Mouse (Mus musculus): ENCODE results near the gene Rgs3. TPM values are rescaled to one million over a fixed set of nuclear protein-coding genes. Genes with fewer than 3 reads are reported as not detected.

The Rgs3 gene
- total RNA-seq, 2 experiments from 2014 or later: 18.9 to 23.6 TPM

DNA sequence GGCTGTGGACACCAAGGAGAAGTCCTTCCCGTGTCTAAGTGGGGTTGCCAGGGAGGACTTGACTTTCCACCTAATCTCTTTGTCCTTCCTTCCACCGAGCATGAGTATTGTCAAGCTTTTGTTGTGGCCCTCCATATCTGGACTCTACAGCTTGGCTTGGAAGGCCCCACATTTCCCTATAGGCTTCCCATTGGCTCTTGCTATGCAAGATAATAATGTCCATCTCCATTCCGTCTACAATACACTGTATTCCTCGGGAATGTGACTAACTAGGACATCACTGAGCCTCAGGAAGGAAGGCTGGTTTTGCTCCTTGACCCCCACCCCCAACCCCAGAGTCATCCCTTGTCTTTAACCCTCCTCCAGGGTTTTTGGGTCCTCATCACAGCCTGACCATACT, 44.0 kb downstream of the Rgs3 start:
- DNase-seq (ENCODE audit: extremely low spot score in 1 of 2, low spot score in 1 of 2): no peak

DNA sequence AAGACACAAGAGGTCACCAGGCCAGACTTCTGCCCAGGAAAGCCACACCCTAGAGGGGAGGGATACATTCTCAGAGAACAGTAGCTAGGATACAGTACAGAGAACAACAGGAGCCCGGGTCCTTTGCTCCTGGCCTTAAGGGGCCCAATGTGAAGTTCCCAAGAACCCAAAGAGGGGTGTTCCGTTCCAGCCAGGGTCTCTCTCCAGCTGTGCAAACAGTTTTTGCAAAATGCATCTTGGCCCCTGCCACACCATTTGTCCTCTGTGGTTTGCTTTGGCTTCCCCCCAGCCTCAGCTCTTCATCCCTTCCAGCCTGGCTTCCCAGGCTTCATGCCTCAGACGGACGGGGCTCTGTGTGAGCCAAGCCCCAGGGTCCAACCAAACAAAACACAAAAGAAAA, 44.4 kb downstream of the Rgs3 start:
- no peak for DNase-seq (ENCODE audit: extremely low spot score in 1 of 2, low spot score in 1 of 2)

DNA sequence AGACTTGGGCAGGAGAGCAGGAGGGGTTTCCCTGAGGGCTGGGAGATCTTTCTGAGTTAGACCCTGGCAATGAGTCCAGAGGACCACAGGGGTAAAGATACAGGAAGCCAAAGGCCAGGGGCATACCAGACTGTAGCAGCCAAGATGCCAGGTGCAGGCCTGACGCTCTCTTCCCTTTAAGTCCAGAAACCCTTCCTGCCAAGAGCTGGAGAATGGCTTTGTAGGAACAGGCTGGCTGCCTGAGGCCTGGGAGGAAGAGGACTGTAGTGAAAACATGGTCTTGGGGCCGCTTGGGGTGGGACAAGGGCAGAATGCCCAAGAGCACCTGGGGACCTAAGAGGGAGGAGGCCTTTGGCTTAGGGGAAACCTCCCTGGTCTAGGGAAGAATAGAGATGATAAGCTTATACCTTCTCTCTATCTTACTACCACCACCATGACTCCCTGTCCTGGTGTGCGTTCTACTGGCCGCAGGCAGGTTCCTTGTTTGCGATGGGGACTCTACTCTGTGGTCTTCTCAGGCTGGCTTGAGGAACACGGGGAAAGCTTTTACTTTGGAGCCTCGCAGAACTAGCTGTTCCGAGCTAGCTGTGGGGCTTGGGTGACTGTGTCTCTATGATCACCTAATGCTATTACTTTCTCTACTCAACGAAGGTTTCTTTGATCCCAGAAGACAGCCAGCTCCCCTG, 46.4 kb downstream of the Rgs3 start:
- no peak for DNase-seq (ENCODE audit: extremely low spot score in 1 of 2, low spot score in 1 of 2)

DNA sequence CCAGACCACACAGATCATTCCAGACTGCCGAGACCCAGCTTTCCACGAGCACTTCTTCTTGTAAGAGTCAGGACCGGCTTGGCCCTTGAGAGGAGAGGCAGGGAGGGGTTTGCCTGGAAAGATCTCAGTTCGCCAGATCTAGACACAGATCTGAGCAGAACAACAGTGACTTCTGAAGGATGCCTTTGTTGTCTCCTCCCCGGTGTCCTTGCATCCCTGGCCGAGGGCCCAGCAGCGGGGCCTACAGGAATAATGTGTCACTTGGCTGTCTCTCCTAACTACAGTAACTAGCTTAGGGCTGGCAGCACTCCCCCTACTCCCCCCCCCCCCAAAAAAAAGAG, 46.9 kb downstream of the Rgs3 start:
- no peak for DNase-seq (ENCODE audit: extremely low spot score in 1 of 2, low spot score in 1 of 2)

DNA sequence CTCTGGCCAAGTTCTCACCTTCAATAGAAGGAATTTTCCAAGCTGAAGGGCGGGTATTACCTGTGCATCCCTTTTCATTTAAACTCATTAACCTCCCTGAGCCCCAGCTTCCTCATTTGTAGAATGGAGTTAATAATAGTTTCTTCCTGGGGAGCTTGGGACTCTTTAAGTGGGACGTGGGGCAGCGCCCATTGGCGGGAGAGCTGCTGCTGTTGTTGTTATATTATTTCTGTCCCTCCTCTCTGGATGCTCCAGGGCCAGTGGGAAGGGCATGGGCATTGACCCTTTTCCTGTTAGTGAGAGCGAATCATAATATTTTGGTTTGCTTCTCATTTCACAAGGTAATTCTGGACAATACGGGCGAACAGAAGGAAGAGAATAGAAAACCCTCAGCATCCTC, 47.3 kb downstream of the Rgs3 start:
- no peak for DNase-seq (ENCODE audit: extremely low spot score in 1 of 2, low spot score in 1 of 2)

DNA sequence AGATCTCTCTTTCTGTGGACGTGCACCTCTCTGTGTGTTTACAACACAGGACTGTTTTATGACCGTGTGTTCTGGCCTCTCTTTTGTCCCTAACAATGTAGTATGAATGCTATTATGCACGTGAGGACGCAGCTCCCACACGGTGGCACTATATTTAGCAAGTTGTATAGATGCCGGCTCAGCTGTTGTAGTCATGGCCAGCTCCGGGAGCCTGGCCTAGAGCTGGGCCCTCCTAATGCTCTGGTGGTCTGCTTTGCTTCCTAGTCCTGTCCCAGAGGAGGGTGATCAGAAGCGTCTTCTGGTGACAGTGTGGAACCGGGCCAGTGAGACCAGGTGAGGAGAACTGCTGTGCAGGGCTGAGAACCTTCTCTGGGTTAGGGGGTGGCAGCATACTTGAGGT, 47.7 kb downstream of the Rgs3 start:
- no peak for DNase-seq (ENCODE audit: extremely low spot score in 1 of 2, low spot score in 1 of 2)

DNA sequence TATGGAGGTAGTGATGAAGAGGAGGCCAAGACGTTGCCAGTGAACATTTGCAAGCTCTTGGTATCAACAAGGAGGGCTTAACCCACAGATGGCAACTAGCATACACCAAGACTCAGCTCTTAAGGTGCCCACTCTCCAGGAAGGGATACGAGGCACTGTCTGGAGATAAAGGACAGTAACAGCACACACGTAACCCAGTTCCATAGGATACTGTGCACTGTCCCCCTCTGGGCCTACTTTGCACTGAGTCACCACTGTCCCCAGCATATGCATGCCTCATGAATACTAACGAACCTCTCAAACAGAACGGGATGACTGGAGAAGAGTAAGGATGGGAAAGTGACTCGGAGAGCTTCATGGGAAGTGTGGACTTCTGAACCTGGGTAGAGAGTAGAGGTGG, 48.2 kb downstream of the Rgs3 start:
- no peak for DNase-seq (ENCODE audit: extremely low spot score in 1 of 2, low spot score in 1 of 2)

DNA sequence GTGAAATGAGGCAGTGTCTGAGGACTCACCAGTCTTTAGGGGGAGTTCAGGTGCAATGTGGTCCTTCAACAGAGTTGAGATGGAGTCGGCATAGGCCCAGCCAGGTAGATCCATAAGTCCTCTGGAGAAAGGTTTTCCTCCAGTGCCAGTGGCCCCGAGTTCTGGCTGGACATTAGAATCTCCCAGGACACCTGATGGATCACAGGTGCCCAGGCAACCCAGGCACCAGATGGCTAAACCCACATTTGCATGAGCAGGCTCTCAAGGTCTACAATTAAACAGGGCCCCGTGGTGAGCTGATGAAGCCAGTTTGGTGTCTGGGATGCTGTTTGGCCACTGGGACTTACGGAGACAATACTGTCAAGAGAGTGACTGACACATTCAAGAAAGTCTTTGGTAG, 49.7 kb downstream of the Rgs3 start:
- no peak for DNase-seq (ENCODE audit: extremely low spot score in 1 of 2, low spot score in 1 of 2)

DNA sequence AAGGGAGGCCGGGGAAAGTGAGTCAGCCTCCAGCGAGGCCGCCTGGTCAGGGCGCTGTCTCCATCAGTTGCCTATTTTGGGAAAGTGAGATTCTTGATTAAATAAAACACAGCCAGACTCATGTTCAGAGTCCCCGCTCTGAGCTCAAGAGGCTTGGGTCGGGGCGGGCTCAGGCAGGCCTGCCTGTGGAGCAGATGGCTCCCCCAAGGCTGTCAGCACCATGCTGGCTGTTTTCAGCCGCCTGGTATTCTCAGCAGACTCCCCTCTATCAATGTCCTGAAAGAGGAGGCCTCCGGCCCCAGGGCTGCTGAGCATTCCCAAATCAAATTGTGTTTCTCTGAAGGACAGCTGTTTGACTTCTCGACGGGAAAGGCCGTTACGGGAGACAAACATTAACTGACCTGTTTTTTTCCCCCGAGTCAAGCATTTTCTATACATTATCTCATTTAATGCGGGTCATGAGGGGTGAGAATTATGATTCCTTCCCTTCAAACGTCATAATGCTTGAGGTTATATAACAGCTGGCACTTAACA, 50.6 kb downstream of the Rgs3 start:
- no peak for DNase-seq (ENCODE audit: extremely low spot score in 1 of 2, low spot score in 1 of 2)

DNA sequence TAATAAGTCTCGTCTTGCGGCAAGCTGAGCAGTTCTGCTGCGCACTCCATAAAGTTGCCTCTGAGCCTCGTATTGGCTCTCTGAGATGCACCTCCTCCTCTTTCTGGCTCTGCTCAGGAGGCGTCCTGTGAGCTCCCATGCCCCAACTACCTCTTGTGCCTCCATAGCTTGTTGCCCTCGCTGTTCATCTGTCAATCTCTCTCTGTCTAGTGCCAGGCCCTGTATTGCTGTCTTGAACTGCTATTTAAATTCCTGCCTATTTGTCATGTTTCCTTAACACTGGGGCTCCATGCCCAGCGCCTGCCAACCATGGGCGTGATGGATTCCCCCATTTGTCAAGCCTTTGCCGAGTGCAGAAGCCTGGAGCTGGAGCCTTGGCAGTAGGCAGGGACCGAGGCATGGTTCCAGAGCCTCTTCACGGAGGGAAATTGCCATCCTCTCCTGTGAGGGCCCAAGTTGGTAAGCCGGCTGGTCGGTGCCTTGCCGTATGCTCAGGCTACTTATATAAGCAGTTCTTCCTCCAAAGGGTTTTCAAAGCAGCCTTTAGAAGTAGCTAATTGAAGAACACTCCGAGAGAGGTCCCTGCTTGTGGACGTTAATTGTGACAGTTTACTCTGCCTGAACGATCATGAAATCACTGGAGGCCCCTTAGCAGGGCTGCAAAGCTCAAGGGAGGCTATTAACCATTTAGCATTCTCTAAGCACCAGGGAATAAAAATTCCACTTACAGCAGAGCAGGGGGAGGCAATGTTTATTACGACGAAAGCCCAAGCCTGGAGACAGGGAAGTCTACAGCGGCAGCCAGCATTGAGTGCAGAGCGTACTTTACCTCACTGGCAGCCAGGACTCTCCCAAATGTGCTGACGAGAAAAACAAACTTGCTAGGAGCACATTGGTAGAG, 53.2 kb downstream of the Rgs3 start:
- peak; percentile 57 to 59 for DNase-seq (ENCODE audit: extremely low spot score in 1 of 2, low spot score in 1 of 2)

DNA sequence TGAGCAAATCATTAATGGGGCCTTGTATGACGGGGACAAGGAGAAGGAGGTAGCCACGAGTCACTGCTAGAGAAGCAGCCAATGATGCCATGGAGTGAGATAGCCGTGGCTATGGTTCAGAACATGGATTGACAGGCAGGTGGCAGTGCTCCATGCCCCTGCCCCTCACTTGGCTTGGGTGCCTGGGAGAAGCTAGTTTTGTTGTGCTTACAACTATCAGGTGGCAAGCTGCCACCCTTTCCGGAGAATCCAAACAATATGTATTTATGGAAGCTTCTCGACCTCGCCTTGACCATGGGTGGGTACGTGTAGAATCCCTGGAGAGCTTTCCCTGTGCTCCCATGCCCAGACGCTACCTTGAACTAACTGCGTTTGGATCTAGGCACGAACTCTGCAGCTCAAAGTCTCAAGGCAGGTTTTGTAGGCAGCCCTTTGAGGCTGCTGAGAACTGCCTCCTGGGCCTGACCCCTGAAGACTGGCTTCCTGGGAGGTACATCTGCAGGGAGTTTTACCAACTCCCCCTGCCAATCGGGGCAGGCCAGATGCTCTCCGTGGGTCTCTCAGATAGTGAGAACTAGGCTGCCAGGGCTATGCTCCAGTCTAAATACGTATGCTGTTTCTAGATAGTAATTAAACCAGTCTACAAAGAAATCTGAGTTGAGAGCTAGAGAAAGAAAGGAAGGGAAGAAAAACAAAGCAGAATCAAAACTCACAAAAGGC, 54.2 kb downstream of the Rgs3 start:
- no peak for DNase-seq (ENCODE audit: extremely low spot score in 1 of 2, low spot score in 1 of 2)

DNA sequence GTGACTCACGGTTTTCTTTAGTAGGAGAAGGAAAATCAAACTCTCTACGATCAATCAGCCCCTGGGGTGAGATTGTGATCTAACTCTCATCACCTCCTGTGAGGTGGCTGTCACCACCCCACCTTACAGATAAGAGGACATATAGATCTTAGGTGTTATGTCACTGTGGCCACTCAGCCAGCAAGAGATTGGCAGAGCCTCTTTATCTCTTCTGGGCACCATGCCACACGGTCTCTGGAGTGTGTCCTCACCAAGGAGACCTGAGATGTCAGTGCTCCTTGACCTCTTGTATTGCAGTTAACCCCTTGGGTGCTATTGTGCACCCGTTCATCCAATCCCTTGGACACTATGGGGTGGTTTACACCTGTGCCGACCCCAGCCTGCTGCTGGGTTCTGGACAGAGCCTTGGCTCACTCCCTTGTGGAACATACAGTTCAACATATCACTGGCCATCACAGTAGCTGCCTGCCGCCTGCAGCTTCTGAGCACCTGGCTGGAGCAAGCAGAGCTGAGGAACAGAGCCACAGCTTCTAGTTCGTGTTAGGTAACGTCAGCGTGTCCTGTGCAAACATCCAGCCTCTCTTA, 58.3 kb downstream of the Rgs3 start:
- no peak for DNase-seq (ENCODE audit: extremely low spot score in 1 of 2, low spot score in 1 of 2)

DNA sequence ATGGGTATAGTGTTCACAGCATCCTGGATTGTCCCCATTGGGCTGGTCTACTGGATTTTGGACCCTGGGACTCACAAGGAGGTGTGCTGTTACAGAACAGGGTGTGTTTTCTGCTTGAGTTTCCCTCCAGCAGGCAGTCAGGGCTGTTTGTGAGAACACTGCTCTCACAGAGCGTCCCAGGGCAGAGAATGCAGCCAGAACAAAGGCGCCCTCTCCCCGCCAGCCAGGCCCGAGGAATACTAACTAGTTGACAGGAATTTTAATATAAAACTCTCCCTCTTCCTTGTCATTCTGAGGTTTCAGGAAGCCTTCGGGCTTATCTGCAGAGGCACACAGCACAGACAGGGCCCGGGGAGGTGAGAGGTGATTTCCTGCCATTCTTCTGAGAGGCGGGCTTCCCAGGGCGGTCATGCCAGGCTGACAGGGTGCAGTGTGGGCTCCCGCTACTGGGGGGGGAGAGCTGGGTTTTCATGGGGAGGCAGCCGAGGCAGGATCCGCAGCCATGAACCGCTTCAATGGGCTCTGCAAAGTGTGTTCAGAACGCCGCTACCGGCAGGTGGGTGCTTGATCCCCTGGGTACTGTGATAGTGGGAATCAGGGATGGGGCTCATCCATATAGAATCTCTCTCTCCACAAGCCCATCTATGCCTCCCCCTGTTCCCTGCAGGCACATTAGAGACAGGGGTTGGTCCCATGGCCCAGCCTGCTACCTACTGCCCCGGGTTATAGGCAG, 59.8 kb downstream of the Rgs3 start:
- DNase-seq (ENCODE audit: extremely low spot score in 1 of 2, low spot score in 1 of 2): no peak

DNA sequence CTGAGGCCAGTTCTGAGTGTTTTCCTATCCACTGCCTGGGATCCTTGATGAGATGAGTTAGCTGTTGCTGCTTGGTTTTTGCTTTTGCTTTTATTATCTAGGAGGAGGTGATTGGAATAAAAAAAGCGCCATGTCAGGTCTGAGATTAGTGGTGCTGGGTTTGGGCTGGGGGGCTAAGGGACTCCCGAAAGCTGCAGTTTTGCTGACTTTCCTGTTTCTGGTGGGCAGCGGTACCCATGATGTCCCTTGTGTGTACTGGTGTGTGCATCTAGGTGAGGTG, 60.3 kb downstream of the Rgs3 start:
- no peak for DNase-seq (ENCODE audit: extremely low spot score in 1 of 2, low spot score in 1 of 2)

DNA sequence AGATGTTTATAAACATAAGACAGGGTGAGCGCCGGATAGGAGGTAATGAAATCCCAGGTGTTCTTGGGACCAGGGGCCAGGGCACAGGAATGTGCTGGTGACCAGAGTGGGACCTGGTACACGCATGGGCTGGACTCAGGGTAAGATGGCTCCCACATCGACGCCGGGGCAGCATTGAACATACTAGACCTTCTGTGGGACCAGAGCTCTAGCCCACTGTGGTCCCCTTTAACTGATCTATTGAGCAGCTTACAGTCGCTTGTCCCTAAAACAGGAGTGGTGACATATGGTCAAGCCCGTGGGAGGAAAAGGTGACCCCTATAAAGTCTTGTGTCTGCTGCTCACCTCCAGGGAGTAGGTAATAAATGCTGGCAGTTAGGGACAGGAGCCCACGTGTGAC, 61.5 kb downstream of the Rgs3 start:
- no peak for DNase-seq (ENCODE audit: extremely low spot score in 1 of 2, low spot score in 1 of 2)

DNA sequence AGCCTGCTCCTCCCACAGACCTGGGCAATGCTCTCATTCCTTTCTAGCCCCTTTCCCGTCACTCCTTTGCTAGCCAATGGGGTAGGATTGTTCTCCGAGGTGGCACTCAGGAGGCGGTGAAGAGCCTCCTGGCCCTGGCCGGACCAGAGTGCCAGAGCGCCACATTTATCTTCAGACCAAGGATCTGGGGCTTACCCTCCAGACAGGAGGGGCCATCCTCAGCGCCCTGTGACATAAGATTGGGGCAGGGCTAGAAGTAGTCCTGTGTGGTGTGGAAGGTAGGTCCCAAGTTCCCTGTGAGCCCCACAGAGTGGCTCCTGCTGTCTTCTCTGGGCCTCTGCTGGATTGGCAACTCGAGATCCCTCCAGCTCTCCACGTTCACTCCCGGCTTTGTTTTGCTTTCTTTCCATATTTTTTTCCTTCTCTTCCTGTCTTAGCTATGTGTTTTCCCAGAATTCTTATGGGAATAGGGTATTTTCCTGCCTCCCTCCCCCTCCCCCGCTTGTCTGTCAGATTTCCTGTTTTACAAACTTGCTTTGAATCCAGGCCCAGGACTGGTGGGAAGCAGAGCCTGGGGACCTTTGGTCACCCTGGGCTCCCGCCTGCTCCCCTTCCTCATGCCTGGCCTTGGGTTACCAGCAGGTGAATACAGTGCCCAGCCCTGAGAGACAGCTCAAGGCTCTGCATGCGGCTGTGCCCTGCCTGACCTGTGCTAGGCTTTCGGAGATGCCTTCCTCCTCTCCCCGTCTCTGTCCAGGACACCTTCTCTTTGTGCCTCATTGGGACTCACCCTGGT, 62.4 kb downstream of the Rgs3 start:
- no peak for DNase-seq (ENCODE audit: extremely low spot score in 1 of 2, low spot score in 1 of 2)

DNA sequence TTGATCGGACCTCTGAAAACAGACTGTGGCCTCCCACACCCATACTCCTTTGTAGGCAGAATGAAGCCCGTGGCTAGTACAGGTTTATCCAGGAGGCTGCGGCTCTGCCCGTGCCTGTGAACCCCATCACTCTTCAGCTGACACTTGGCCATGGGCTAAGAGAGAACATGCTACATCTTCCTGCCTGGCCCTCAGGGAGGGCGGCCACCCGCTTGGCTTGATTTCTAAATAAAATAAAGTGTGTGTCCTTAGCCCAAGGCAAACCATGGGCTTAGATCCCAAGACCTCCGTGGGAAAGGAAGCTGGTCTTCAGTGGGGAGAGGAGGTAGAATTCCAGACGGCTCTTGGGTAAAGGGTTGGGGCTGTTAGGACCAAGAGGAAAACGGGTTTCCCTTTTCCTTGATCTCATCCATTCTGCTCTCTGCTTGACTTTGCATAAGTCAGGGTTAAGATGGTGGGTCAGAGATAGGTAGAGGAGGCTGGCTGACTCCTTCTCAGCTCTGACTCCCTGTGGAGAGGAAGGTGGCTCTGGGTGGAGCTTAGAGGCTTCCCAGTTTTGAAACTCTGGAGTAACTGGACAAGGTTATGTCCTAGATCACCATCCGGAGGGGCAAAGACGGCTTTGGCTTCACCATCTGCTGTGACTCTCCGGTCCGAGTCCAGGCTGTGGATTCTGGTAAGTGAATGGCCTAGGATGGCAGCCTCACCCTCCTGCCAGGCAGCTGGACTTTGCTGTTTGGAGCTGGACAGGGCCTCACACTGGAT, 63.8 kb downstream of the Rgs3 start:
- no peak for DNase-seq (ENCODE audit: extremely low spot score in 1 of 2, low spot score in 1 of 2)

DNA sequence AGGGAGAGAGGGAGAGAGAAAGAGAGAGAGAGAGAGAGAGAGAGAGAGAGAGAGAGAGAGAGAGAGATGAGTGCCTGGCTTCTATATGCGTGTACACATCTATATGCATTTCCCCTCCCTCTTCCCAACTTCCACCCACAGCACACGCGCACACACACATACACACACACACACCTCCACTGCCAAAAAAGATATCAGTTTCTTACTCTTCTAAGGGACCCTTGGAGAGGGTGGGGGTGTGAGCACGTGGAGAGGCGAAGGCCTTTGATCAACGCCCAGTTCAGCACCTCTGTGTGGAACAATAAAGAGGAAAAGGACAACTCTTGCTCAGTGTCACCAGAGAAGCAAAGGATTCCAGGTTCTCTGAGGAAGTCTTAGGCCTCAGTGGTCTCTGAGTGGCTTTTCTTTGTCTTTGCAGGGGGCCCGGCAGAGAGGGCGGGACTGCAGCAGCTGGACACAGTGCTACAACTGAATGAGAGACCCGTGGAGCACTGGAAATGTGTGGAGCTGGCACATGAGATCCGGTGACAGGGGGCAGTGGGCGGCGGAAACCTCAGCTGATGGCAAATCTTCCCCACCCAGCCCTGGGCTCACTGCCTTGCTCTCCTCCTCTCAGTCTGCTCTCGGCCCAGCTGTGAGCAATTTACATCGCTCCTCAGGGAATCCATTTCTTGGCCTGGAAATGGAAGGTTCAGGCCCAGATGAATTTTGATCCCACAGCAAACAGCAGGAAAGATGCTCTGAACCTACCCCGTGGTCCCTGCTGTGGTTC, 65.2 kb downstream of the Rgs3 start:
- no peak for DNase-seq (ENCODE audit: extremely low spot score in 1 of 2, low spot score in 1 of 2)

All from layer of hippocampus, postnatal 25 days (tissue).